Mouse (Mus musculus) MEL (cell line): Measurements from ENCODE around the gene Rps6ka2.

Experiments used
- CTCF ChIP-seq, 3 experiments: IDR thresholded peaks in 2 of 3; conservative IDR thresholded peaks in 1 of 3; 2 replicates each; pipeline ENCODE4 v1.5.1; 2011 to 2012; ENCODE audit warnings: low read length in 3 of 3, low read depth in 2 of 3, mild to moderate bottlenecking in 2 of 3, improper control_type of control experiment in 1 of 3, inconsistent platforms in 1 of 3, mixed read lengths in 1 of 3, moderate library complexity in 1 of 3; ENCODE audit not compliant: control insufficient read depth in 1 of 3, insufficient read depth in 1 of 3, poor library complexity in 1 of 3, severe bottlenecking in 1 of 3
- E2F4 ChIP-seq: IDR thresholded peaks from 2 replicates; pipeline ENCODE4 v1.6.1; 2011; ENCODE audit warnings: low read depth, low read length, improper control_type of control experiment, borderline replicate concordance
- GABPA ChIP-seq: IDR thresholded peaks from 2 replicates; pipeline ENCODE4 v1.6.1; 2012; ENCODE audit warnings: low read depth, mild to moderate bottlenecking, inconsistent platforms, low read length, improper control_type of control experiment, moderate library complexity
- MAFK ChIP-seq: IDR thresholded peaks from 2 replicates; pipeline ENCODE4 v1.6.1; 2011; ENCODE audit warnings: low read depth, mild to moderate bottlenecking, low read length, improper control_type of control experiment, borderline replicate concordance
- MYB ChIP-seq: IDR thresholded peaks from 2 replicates; pipeline ENCODE4 v1.6.1; 2011; ENCODE audit warnings: mild to moderate bottlenecking, low read depth, low read length, improper control_type of control experiment
- POLR2A ChIP-seq, 2 experiments: IDR thresholded peaks; 2 replicates each; pipeline ENCODE4 v1.6.1; 2011 to 2012; ENCODE audit warnings: low read length in 2 of 2, mild to moderate bottlenecking in 2 of 2, control low read depth in 1 of 2, improper control_type of control experiment in 1 of 2, low read depth in 1 of 2, moderate library complexity in 1 of 2; ENCODE audit not compliant: control insufficient read depth in 1 of 2, insufficient read depth in 1 of 2, poor library complexity in 1 of 2
- RCOR1 ChIP-seq: IDR thresholded peaks from 2 replicates; pipeline ENCODE4 v1.6.1; 2012; ENCODE audit warnings: low read depth, mild to moderate bottlenecking, inconsistent platforms, low read length, improper control_type of control experiment
- SMC3 ChIP-seq: IDR thresholded peaks from 2 replicates; pipeline ENCODE4 v1.6.1; 2011; ENCODE audit warnings: low read depth, low read length, improper control_type of control experiment
- TAL1 ChIP-seq: IDR thresholded peaks from 2 replicates; pipeline ENCODE4 v1.6.1; 2012; ENCODE audit warnings: mild to moderate bottlenecking, inconsistent platforms, low read length, moderate library complexity, mixed read lengths
- USF2 ChIP-seq, 2 experiments: IDR thresholded peaks; 2 replicates each; pipeline ENCODE4 v1.6.1; 2011 to 2012; ENCODE audit warnings: improper control_type of control experiment in 2 of 2, low read length in 2 of 2, borderline replicate concordance in 1 of 2, inconsistent platforms in 1 of 2, low read depth in 1 of 2, mild to moderate bottlenecking in 1 of 2; ENCODE audit not compliant: insufficient read depth in 1 of 2

GRCm38 (mm10) chr17:7145373-7146058, 24.4 kb upstream of the Rps6ka2 start:
- TF ChIP-seq GABPA (no peak), POLR2A (IDR thresholded peaks at IDR 0.05; ENCODE audit: control insufficient read depth in 1 of 2, insufficient read depth in 1 of 2, low read depth in 1 of 2, low read length in 2 of 2, poor library complexity in 1 of 2) (no peak), TAL1 (no peak), MYB (no peak), USF2 (IDR thresholded peaks at IDR 0.05; ENCODE audit: borderline replicate concordance in 1 of 2, insufficient read depth in 1 of 2, low read depth in 1 of 2, low read length in 2 of 2) (no peak), SMC3 (no peak), CTCF (IDR thresholded peaks at IDR 0.05 in 2 of 3, conservative IDR thresholded peaks at IDR 0.05 in 1 of 3; ENCODE audit: control insufficient read depth in 1 of 3, insufficient read depth in 1 of 3, low read depth in 2 of 3, low read length in 3 of 3, poor library complexity in 1 of 3, severe bottlenecking in 1 of 3) (no peak), E2F4 (no peak), RCOR1 (no peak), MAFK (no peak)
